Mouse (Mus musculus): Measurements from ENCODE around the gene Fsd2. TPM values are rescaled to one million over a fixed set of nuclear protein-coding genes. Genes with fewer than 3 reads are reported as not detected.

Gene Fsd2
- polyA plus RNA-seq, 1 experiment from 2014 or later = not detected

GRCm38 (mm10) chr7:81578413-81578812 lies 11.7 kb upstream of the Fsd2 start:
- Histone ChIP-seq H3K27ac (ENCODE audit: low read depth) (no peak overlapping the region), H3K27me3 (replicated peaks; ENCODE audit: control insufficient read depth, insufficient read depth, low read length) (no peaks in the 10 kb centered on the region), H3K36me3 (ENCODE audit: control insufficient read depth, insufficient read depth, low read length) (peaks cover 22% of the 10 kb centered on the region), H3K4me3 (ENCODE audit: low read depth, low read length) (no peak overlapping the region), H3K9me3 (ENCODE audit: control insufficient read depth, low read length) (no peaks in the 10 kb centered on the region), H3K9ac (ENCODE audit: low read length) (no peak overlapping the region), H3K4me2 (ENCODE audit: low read length) (no peak overlapping the region), H3K4me1 (replicated peaks; ENCODE audit: control insufficient read depth, insufficient read depth, low read length) (no peaks in the 10 kb centered on the region)
- DNase-seq (ENCODE audit: low spot score) (no peak), ATAC-seq (replicated peaks; ENCODE audit: low FRiP score, low TSS enrichment, low read depth) (no peak)
- WGBS = 92% methylated on average over 7 of the region's 7 CpGs

- Histone ChIP-seq H3K9ac (ENCODE audit: low read length) (no peak overlapping the region), H3K27me3 (replicated peaks; ENCODE audit: control insufficient read depth, insufficient read depth, low read length) (no peaks in the 10 kb centered on the region), H3K9me3 (ENCODE audit: control insufficient read depth, low read length) (no peaks in the 10 kb centered on the region), H3K4me1 (replicated peaks; ENCODE audit: control insufficient read depth, insufficient read depth, low read length) (peaks cover under 1% of the 10 kb centered on the region; the same call in 1 of the 2 replicates), H3K36me3 (ENCODE audit: control insufficient read depth, insufficient read depth, low read length) (peaks cover 22% of the 10 kb centered on the region), H3K4me3 (ENCODE audit: low read depth, low read length) (no peak overlapping the region), H3K4me2 (ENCODE audit: low read length) (no peak overlapping the region), H3K27ac (ENCODE audit: low read depth) (no peak overlapping the region)
- 93% methylated on average over 3 of the region's 3 CpGs for WGBS
- ATAC-seq (replicated peaks; ENCODE audit: low FRiP score, low TSS enrichment, low read depth) (no peak), DNase-seq (ENCODE audit: low spot score) (no peak)
Measured at GRCm38 (mm10) chr7:81577872-81578271, 11.1 kb upstream of the Fsd2 start.

GRCm38 (mm10) chr7:81575606-81576005 lies 8.9 kb upstream of the Fsd2 start:
- DNase-seq (ENCODE audit: low spot score) = no peak
- Histone ChIP-seq H3K4me1 (replicated peaks; ENCODE audit: control insufficient read depth, insufficient read depth, low read length) (peaks cover 5% of the 10 kb centered on the region; the same call in 1 of the 2 replicates), H3K4me2 (ENCODE audit: low read length) (no peak overlapping the region), H3K27me3 (replicated peaks; ENCODE audit: control insufficient read depth, insufficient read depth, low read length) (no peaks in the 10 kb centered on the region), H3K9me3 (ENCODE audit: control insufficient read depth, low read length) (no peaks in the 10 kb centered on the region), H3K27ac (ENCODE audit: low read depth) (no peak overlapping the region), H3K9ac (ENCODE audit: low read length) (no peak overlapping the region), H3K36me3 (ENCODE audit: control insufficient read depth, insufficient read depth, low read length) (peaks cover 22% of the 10 kb centered on the region), H3K4me3 (ENCODE audit: low read depth, low read length) (no peak overlapping the region)
- ATAC-seq (replicated peaks; ENCODE audit: low FRiP score, low TSS enrichment, low read depth) = no peak
- WGBS = 95% methylated on average over 10 of the region's 10 CpGs

GRCm38 (mm10) chr7:81573821-81574220 lies 7.1 kb upstream of the Fsd2 start:
- Histone ChIP-seq H3K27me3 (replicated peaks; ENCODE audit: control insufficient read depth, insufficient read depth, low read length) (no peaks in the 10 kb centered on the region), H3K4me3 (ENCODE audit: low read depth, low read length) (no peak overlapping the region), H3K36me3 (ENCODE audit: control insufficient read depth, insufficient read depth, low read length) (peaks cover 14% of the 10 kb centered on the region; the same call in 1 of the 2 replicates), H3K4me1 (replicated peaks; ENCODE audit: control insufficient read depth, insufficient read depth, low read length) (peaks cover 5% of the 10 kb centered on the region; the same call in 1 of the 2 replicates), H3K9me3 (ENCODE audit: control insufficient read depth, low read length) (no peaks in the 10 kb centered on the region), H3K9ac (ENCODE audit: low read length) (no peak overlapping the region), H3K4me2 (ENCODE audit: low read length) (no peak overlapping the region), H3K27ac (ENCODE audit: low read depth) (no peak overlapping the region)
- DNase-seq (ENCODE audit: low spot score) (no peak), ATAC-seq (replicated peaks; ENCODE audit: low FRiP score, low TSS enrichment, low read depth) (no peak)
- 91% methylated on average over 9 of the region's 9 CpGs for WGBS

- Histone ChIP-seq H3K9ac (ENCODE audit: low read length) (no peak overlapping the region), H3K4me2 (ENCODE audit: low read length) (no peak overlapping the region), H3K36me3 (ENCODE audit: control insufficient read depth, insufficient read depth, low read length) (peaks cover 10% of the 10 kb centered on the region; the same call in 1 of the 2 replicates), H3K27ac (ENCODE audit: low read depth) (no peak overlapping the region), H3K4me1 (replicated peaks; ENCODE audit: control insufficient read depth, insufficient read depth, low read length) (peaks cover 5% of the 10 kb centered on the region; the same call in 1 of the 2 replicates), H3K27me3 (replicated peaks; ENCODE audit: control insufficient read depth, insufficient read depth, low read length) (no peaks in the 10 kb centered on the region), H3K4me3 (ENCODE audit: low read depth, low read length) (no peak overlapping the region), H3K9me3 (ENCODE audit: control insufficient read depth, low read length) (no peaks in the 10 kb centered on the region)
- ATAC-seq (replicated peaks; ENCODE audit: low FRiP score, low TSS enrichment, low read depth) (no peak), DNase-seq (ENCODE audit: low spot score) (no peak)
- WGBS = 89% methylated on average over 6 of the region's 6 CpGs
Measured at GRCm38 (mm10) chr7:81573397-81573796, 6.7 kb upstream of the Fsd2 start.

- H3K4me1 ChIP-seq (replicated peaks; ENCODE audit: control insufficient read depth, insufficient read depth, low read length) = peaks cover 5% of the 10 kb centered on the region; the same call in 1 of the 2 replicates
- peak overlapping the region; percentile 25; the same call in 1 of the 2 replicates for H3K9ac ChIP-seq (ENCODE audit: low read length)
- H3K4me3 ChIP-seq (ENCODE audit: low read depth, low read length) = peak overlapping the region; percentile 78
- no peaks in the 10 kb centered on the region for H3K27me3 ChIP-seq (replicated peaks; ENCODE audit: control insufficient read depth, insufficient read depth, low read length)
- 63% methylated on average over 6 of the region's 6 CpGs for WGBS
- DNase-seq (ENCODE audit: low spot score) (no peak), ATAC-seq (replicated peaks; ENCODE audit: low FRiP score, low TSS enrichment, low read depth) (no peak)
- no peak overlapping the region for H3K27ac ChIP-seq (ENCODE audit: low read depth)
- peaks cover 5% of the 10 kb centered on the region; the same call in 1 of the 2 replicates for H3K36me3 ChIP-seq (ENCODE audit: control insufficient read depth, insufficient read depth, low read length)
- peak overlapping the region; percentile 69 for H3K4me2 ChIP-seq (ENCODE audit: low read length)
- H3K9me3 ChIP-seq (ENCODE audit: control insufficient read depth, low read length) = no peaks in the 10 kb centered on the region
Measured at GRCm38 (mm10) chr7:81572610-81573268, 6.0 kb upstream of the Fsd2 start.

GRCm38 (mm10) chr7:81571941-81572441 lies 5.2 kb upstream of the Fsd2 start:
- DNase-seq (ENCODE audit: low spot score) (peak; percentile 60), ATAC-seq (replicated peaks; ENCODE audit: low FRiP score, low TSS enrichment, low read depth) (no peak)
- H3K4me1 ChIP-seq (replicated peaks; ENCODE audit: control insufficient read depth, insufficient read depth, low read length) = peaks cover 5% of the 10 kb centered on the region; the same call in 1 of the 2 replicates
- peak overlapping the region; percentile 69 for H3K4me2 ChIP-seq (ENCODE audit: low read length)
- H3K36me3 ChIP-seq (ENCODE audit: control insufficient read depth, insufficient read depth, low read length) = peaks cover 4% of the 10 kb centered on the region; the same call in 1 of the 2 replicates
- WGBS = 18% methylated on average over 15 of the region's 15 CpGs
- peak overlapping the region; percentile 67 for H3K9ac ChIP-seq (ENCODE audit: low read length)
- no peaks in the 10 kb centered on the region for H3K27me3 ChIP-seq (replicated peaks; ENCODE audit: control insufficient read depth, insufficient read depth, low read length)
- peak overlapping the region; percentile 78 for H3K4me3 ChIP-seq (ENCODE audit: low read depth, low read length)
- H3K9me3 ChIP-seq (ENCODE audit: control insufficient read depth, low read length) = no peaks in the 10 kb centered on the region
- H3K27ac ChIP-seq (ENCODE audit: low read depth) = peak overlapping the region; percentile 88

GRCm38 (mm10) chr7:81571108-81571940 lies 4.6 kb upstream of the Fsd2 start, which contains the start of gene Whamm:
Gene Whamm (plus strand): TSS chr7:81571266.
- peak within 1 kb of the TSS; percentile 88 for H3K27ac ChIP-seq (ENCODE audit: low read depth)
- peak within 1 kb of the TSS; percentile 67 for H3K9ac ChIP-seq (ENCODE audit: low read length)
- H3K4me2 ChIP-seq (ENCODE audit: low read length) = peak within 1 kb of the TSS; percentile 69
- H3K4me3 ChIP-seq (ENCODE audit: low read depth, low read length) = peak within 1 kb of the TSS; percentile 78
- under 1% methylated on average over 81 of the region's 96 CpGs for WGBS
- peak; percentile 90 for DNase-seq (ENCODE audit: low spot score)
- peaks cover 5% of the 10 kb centered on the region; the same call in 1 of the 2 replicates for H3K4me1 ChIP-seq (replicated peaks; ENCODE audit: control insufficient read depth, insufficient read depth, low read length)
- no peaks in the 10 kb centered on the region for H3K9me3 ChIP-seq (ENCODE audit: control insufficient read depth, low read length)
- peak; percentile 98 for ATAC-seq (replicated peaks; ENCODE audit: low FRiP score, low TSS enrichment, low read depth)
- H3K27me3 ChIP-seq (replicated peaks; ENCODE audit: control insufficient read depth, insufficient read depth, low read length) = no peaks in the 10 kb centered on the region
- peaks cover 4% of the 10 kb centered on the region; the same call in 1 of the 2 replicates for H3K36me3 ChIP-seq (ENCODE audit: control insufficient read depth, insufficient read depth, low read length)

Measured in intestine, embryonic 14.5 days (tissue).